Mouse (Mus musculus) inflammation-experienced regulatory T-cells, adult 6 months (primary cell): ENCODE measurements around the gene Coro1a. TPM values are rescaled to one million over a fixed set of nuclear protein-coding genes. Genes with fewer than 3 reads are reported as not detected.
"Not testable (repeated sequence)": the region's sequence is repeated elsewhere in the genome, so short reads cannot be mapped to it uniquely, and the experiment has no call there.

Experiments
- ATAC-seq: one replicate; pipeline ENCODE4 v1.8.0; 2017
- polyA plus RNA-seq, 3 experiments: library from polyadenylated mRNA; unstranded; fragments of 100-300 nt; shearing (Covaris generic); gene quantifications; one replicate each; pipeline ENCODE4 v1.2.1; 2017

Coro1a gene
- polyA plus RNA-seq, 3 experiments from 2014 or later: 2,119 to 2,488 (median 2,393) TPM

- ATAC-seq: peak; percentile 50
These were observed 3.2 kb downstream of the Coro1a start for GRCm38 (mm10) chr7:126704121-126704980.

- ATAC-seq: no peak
These were observed 3.9 kb downstream of the Coro1a start for GRCm38 (mm10) chr7:126703757-126704077.

DNA sequence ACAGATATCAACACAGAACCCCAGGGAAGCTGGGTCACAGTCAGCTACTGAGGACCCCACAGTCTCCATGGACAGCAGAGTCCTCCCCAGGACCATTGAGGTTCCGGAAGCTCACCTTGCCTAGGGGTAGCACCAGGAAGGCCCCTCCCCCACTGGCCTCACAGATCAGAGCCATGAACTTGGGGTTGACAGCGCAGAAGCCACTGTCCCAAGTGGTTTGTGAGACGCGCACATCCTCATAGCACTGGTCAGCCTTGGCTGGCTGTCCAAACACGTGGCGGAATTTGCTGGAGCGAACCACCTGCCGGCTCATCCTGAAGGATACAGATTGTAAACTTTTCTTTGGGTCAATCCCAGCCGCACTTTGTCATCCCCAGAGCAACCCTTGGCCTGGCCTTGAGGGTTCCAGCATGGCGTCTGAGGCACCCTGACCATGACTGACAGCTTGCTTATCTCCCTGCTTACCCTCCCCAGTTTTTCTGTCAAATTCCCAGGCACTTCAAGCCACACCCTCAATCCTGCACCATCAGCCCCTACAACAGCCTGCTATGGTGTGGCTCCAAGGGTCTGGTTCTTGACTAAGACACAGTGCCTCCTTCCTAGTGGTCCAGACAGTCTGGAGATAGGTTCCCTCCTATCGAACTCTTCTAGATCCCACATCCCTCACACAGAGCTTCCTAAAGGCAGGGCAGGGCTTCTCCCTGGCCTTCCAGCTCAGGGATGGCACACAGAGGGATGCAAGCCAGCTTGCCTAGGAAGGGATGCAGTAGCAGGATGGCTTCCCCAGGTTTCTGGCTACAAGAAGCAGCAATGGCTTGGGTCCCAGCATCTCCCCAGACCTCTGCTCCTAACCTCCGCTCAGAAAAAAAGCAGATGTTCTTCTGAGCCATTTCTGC is 4.5 kb downstream of the Coro1a start:
- ATAC-seq: no peak

DNA sequence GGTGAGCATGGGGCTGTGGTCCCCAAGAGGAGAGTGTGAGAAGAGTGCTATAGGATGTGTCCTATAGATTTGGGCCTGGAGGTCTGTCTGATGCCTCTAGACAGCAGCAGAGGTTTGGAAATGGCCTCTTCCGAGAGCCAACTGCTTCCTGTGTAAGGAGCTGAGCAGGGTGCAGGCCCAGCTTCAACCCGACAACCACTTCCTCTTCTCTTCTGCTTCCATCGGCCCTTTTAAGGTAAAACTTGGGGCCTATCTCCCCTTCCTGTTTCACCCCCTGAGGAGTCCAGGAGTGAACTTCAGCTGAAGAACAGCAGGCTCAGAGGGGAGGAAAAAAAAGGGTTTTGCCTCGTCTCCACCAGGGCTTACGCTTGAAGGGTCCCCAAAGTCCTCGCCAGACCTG is 5.2 kb downstream of the Coro1a start:
- ATAC-seq: peak; percentile 64

DNA sequence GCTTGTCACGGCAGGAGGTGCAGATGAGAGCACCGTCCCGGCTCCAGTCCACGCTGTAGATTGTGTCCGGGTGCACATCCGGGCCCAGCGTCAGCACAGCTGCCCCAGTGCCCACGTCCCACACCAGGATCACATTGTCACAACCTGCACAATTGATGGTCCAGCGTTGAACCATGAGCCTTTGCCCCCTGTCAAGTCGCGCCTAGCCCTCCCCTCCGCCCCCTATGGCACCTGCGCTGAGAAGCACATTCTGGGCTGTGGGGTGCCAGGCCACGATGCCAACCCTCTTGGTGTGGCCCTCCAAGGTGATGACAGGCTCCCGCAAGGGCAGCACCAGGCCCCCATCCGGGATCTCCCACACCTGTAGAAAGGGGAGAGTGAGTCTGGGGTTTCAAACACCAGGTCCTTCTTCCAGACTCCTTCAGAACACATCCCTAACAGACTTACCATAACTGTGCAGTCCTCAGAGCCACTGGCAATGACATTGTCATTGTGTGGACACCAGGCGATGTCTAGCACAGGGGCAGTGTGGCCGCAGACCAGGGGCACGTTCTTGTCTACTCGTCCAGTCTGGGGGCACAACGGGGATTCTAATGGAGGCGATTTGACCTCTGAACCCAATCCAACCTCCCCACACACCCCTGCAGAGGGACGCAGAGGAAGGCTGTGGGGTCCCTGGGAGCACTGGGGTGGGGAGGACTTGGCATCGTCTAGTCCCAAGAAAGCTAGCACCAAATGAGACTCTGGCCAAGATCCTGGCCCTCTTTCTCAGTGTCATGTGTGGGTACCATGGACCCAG is 5.8 kb downstream of the Coro1a start:
- ATAC-seq: no peak

DNA sequence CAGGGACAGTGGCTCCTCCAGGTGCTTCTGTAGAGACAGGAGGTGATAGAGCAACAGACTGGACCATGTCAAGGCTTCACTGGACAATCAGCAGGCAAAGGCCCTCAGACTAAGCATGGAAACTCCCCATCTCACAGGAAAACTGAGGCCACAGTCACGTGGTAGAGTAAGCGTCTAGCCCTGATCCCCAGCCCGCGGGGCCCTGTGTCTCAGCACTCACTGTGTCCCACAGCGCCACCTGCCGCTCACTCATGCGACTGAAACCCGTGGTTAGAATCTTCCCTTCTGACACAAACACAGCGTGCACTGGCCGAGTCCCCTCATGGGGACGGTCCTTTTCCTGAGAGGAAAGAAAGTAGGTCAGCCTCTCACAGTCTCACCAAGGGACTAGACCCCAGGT is 6.5 kb downstream of the Coro1a start:
- ATAC-seq: peak; percentile 30

DNA sequence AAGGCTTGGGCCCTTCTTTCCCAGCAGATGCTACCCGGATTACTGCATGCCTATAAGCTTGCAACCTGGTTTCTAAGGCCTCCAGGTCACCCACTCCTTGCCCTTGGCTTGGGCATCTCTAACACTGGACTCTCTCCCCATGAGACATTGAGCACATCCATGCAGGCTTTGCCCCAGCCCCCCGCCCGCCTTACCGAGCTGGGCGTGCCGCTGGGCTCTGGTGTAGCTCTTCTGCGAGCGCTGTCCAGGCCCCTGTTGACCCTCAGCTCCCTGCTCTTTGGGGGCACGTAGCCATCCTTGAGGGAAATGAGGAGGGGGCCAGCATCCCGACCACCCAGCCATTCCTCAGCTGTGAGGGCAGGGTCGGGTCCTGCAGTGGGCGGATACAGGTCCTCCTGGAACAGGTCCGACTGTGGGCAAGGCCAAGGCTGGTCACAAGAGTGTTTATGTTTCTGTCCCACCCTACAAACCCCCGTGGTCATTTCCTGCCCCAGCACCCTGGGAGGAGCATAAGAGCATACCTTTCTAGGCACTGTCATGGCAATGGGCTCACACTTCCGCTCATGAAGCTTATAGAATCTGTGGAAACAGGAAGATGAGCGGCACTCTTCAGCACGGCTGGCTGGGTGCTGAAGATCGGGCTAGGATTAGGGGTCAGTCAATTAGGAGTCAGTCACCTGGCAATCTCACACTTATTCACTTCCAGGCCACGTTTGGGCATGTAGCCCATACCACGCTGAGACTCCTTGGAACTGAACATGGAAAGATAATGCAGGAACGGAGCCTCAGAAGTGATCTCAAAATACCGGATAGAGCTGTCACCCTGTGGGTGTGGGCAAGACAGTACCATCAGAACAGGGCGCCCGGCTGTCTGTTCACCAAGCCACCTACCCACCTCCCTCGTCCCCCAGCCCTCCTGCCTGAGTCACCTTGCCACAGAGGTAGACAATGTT is 7.2 kb downstream of the Coro1a start:
- ATAC-seq: no peak

- ATAC-seq: no peak
These were observed 9.7 kb downstream of the Coro1a start for GRCm38 (mm10) chr7:126697838-126698237.

- ATAC-seq: no peak
These were observed 10.7 kb downstream of the Coro1a start for GRCm38 (mm10) chr7:126696886-126697285.

GRCm38 (mm10) chr7:126696303-126696702 is 11.3 kb downstream of the Coro1a start:
- no peak for ATAC-seq

DNA sequence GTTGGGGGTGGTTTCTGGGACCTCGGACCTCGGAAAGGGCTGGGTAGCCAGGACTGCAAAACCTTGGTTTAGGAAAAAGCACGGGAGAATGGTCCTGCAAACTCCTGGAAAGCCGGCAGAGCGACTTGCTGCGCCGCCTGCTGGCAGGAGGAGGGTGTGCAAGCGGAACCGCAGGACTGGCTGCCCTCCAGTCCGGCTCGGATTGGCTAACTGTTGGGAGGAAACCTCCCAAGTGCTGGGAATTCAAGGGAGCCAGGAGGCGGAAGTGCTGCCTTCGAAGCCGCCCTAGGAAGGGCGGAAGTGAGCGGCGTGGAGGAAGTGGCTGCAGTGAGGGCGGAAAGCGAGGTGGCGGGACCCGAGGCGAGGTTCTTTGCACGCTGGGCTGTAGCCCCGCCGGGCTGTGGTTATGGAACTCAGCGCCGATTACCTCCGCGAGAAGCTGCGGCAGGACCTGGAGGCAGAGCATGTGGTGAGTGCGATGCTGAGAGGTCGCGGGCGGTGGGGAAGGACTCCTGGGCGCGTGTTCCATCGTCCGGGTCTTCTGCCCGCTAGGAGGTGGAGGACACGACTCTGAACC is 11.9 kb downstream of the Coro1a start, which contains the start of gene Slx1b:
Gene Slx1b (minus strand): TSS at position 154 of the 577 bp plus-strand sequence.
- peak; percentile 85 for ATAC-seq

GRCm38 (mm10) chr7:126695210-126695611 is 12.4 kb downstream of the Coro1a start, which contains the start of gene Bola2:
Gene Bola2, plus strand, starts transcription at chr7:126695401.
- peak; percentile 55 for ATAC-seq

DNA sequence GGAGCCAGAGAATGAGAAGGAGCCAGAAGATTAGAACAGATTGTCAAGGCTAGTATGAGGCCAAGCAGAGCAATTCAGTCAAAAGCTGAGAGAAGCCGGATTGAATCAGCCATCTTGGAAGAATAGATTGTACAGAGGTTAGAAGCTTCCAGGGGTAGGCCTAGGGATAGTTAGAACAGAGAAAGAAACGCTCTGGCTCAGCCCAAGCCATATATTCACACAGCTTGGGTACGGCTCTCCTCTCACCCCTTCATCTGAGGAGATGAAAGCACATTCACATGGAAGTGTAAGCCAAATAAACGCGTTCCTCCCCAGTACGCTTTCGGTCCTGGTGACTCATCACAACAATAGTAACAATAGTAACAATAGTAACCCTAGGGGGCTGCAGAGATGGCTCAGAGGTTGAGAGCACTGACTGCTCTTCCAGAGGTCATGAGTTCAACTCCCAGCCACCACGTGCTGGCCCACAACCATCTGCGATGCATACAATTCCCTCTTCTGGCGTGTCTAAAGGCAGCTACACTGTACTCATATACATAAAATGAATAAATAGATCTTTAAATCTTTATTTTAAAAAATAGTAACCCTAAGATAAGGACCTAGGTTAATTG is 13.0 kb downstream of the Coro1a start:
- ATAC-seq: no peak

- no peak for ATAC-seq
These were observed 13.8 kb downstream of the Coro1a start for GRCm38 (mm10) chr7:126693781-126694180.

DNA sequence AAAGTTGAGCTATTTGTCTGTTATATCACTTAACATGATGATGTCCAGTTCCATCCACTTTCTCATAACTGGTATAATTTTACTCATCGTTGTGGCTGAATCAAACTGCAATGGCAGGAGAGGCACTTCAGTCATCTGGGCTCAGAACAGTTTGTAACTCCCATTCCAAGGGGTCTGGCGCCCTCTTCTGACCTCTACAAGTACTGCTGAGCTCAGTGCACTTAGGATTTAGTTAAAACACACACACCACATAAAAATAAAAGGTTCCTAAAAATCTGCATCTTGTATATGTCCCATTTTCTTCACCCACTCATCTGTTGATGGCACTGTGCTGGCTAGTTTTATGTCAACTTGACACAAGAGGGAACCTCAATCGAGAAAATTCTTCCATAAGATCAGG is 14.3 kb downstream of the Coro1a start:
- ATAC-seq: no peak

- no peak for ATAC-seq
These were observed 15.2 kb downstream of the Coro1a start for GRCm38 (mm10) chr7:126692426-126692825.

GRCm38 (mm10) chr7:126691676-126692075 is 15.9 kb downstream of the Coro1a start:
- ATAC-seq: no peak

DNA sequence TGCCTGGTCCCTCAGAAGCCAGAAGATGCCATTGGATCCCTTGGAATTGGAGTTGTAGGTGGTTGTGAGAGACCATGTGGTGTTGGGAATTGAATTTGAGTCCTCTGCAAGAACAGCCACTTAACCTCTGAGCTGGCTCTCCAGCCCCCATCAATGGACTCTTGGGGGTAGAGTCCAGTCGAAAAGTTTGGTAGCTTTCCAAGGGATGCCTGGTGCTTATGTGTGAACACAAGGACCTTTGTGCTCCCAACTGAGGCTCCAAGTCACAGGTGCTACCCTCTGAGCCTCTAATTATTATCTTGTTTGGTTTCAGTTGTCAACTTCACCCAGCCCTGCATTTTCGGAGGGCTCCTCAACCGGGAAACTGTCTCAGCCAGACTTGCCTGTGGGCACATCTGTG is 16.9 kb downstream of the Coro1a start:
- ATAC-seq: no peak

- no peak for ATAC-seq
These were observed 18.6 kb downstream of the Coro1a start for GRCm38 (mm10) chr7:126689021-126689420.

GRCm38 (mm10) chr7:126688156-126688555 is 19.4 kb downstream of the Coro1a start:
- ATAC-seq: not testable (repeated sequence)

DNA sequence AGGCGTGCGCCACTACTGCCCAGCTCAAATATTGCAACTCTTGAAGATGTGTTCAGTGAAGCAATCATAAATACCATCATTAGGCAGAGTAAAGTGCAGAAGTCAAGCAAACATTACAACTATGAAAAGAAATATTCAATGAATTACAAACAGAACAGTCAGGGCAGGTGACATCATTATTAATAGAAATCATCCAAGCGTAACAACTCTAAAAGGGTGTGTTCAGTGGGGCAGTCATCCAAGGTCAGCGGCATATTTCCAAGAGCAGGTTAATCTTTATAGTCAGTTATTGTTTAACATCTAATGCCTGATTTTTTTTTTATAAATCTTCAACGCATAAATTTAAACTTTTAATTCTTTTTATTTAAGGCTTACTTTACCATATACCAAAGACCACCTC is 26.4 kb downstream of the Coro1a start:
- no peak for ATAC-seq
